Mouse (Mus musculus) ES-E14 (cell line): ENCODE results near the gene Wnk2.

Experiments
- MAFK ChIP-seq: IDR thresholded peaks from 2 replicates; pipeline ENCODE4 v1.6.1; 2014; ENCODE audit warnings: mild to moderate bottlenecking, low read depth, low read length, inconsistent platforms; ENCODE audit not compliant: insufficient read depth
- ZC3H11A ChIP-seq: IDR thresholded peaks from 2 replicates; pipeline ENCODE4 v1.6.1; 2012; ENCODE audit warnings: low read depth, mild to moderate bottlenecking, inconsistent platforms, low read length, borderline replicate concordance
- ZNF384 ChIP-seq: IDR thresholded peaks from 2 replicates; pipeline ENCODE4 v1.6.1; 2012; ENCODE audit warnings: low read depth, low read length, inconsistent platforms

DNA sequence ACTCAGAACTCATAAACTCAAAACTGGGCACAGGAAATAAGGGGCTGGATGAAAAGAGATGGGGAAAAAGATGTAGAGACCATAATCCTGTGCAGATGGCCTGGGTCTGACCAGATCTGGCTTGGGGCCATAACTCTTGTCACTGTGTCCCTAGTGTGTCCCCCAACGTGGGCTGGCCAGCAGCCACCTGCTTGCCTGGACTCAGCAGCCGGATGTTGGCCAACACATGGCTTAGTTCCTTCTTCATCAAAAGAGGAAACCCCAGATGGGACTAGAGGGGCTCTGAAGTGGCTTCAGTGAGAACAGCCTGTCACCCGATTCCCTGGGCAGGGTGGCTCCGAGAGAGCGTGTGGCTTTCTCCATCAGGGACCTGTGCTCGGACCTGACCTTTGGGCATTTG lies 49.0 kb upstream of the Wnk2 start:
- TF ChIP-seq MAFK (no peak), ZC3H11A (no peak), ZNF384 (no peak)
